Mouse (Mus musculus): ENCODE measurements at regions not wholly inside any gene's neighbourhood (a gene's known extent, or its start where the extent isn't known, plus 50 kb on each side); places are given as distances from the start of the nearest gene placed in this dataset.
"Not testable (repeated sequence)": the region's sequence is repeated elsewhere in the genome, so short reads cannot be mapped to it uniquely, and the experiment has no call there.

DNA sequence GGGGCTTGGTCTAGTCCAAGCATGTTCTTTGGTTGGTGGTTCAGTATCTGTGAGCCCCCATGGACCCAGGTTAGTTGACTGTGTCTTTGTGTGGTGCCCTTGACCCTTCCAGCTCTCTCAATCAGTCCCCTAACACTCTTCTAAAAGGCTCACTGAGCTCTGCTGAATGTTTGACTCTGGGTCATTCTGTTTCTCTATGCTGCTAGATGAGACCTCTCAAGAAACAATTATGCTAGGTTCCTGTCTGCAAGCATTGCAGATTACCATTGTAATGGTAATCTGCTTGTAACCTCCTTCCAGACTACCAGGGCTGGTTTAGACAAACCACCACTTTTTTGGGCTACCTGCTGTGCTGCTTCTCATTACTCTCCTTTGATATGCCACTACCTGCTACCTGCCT is 2863.9 kb downstream of the Gm37988 start:
- Histone ChIP-seq H3K9ac (ENCODE audit: low read depth, low read length) (no peak overlapping the region), H3K27me3 (replicated peaks; ENCODE audit: control insufficient read depth, insufficient read depth, low read length) (no peaks in the 10 kb centered on the region), H3K27ac (ENCODE audit: low read depth, low read length) (no peak overlapping the region), H3K4me1 (replicated peaks; ENCODE audit: control insufficient read depth, insufficient read depth, low read length) (no peaks in the 10 kb centered on the region), H3K4me3 (ENCODE audit: low read depth, low read length) (no peak overlapping the region), H3K4me2 (no peak overlapping the region), H3K36me3 (ENCODE audit: control insufficient read depth, insufficient read depth, low read length) (no peaks in the 10 kb centered on the region), H3K9me3 (ENCODE audit: control insufficient read depth, low read length) (no peaks in the 10 kb centered on the region)
- DNase-seq (ENCODE audit: low spot score) (no peak), ATAC-seq (replicated peaks; ENCODE audit: low FRiP score) (no peak)

GRCm38 (mm10) chr1:7709206-7709605 is 2901.5 kb downstream of the Gm37988 start:
- WGBS = 78% methylated on average over 6 of the region's 6 CpGs
- not testable (repeated sequence) for H3K4me1 ChIP-seq (replicated peaks; ENCODE audit: control insufficient read depth, insufficient read depth, low read length); H3K36me3 ChIP-seq (ENCODE audit: control insufficient read depth, insufficient read depth, low read length); H3K9ac ChIP-seq (ENCODE audit: low read depth, low read length); H3K9me3 ChIP-seq (ENCODE audit: control insufficient read depth, low read length); ATAC-seq (replicated peaks; ENCODE audit: low FRiP score); H3K27me3 ChIP-seq (replicated peaks; ENCODE audit: control insufficient read depth, insufficient read depth, low read length); H3K4me2 ChIP-seq; H3K27ac ChIP-seq (ENCODE audit: low read depth, low read length); DNase-seq (ENCODE audit: low spot score); H3K4me3 ChIP-seq (ENCODE audit: low read depth, low read length)

- no peaks in the 10 kb centered on the region for H3K4me1 ChIP-seq (replicated peaks; ENCODE audit: control insufficient read depth, insufficient read depth, low read length)
- H3K36me3 ChIP-seq (ENCODE audit: control insufficient read depth, insufficient read depth, low read length) = no peaks in the 10 kb centered on the region
- H3K9ac ChIP-seq (ENCODE audit: low read depth, low read length) = no peak overlapping the region
- H3K9me3 ChIP-seq (ENCODE audit: control insufficient read depth, low read length) = no peaks in the 10 kb centered on the region
- ATAC-seq (replicated peaks; ENCODE audit: low FRiP score) (no peak), DNase-seq (ENCODE audit: low spot score) (no peak)
- 67% methylated on average over 1 of the region's 1 CpGs for WGBS
- no peak overlapping the region for H3K4me2 ChIP-seq
- H3K27ac ChIP-seq (ENCODE audit: low read depth, low read length) = no peak overlapping the region
- no peak overlapping the region for H3K4me3 ChIP-seq (ENCODE audit: low read depth, low read length)
- H3K27me3 ChIP-seq (replicated peaks; ENCODE audit: control insufficient read depth, insufficient read depth, low read length) = no peaks in the 10 kb centered on the region
Observed at GRCm38 (mm10) chr1:7732725-7733124, 2925.0 kb downstream of the Gm37988 start.

DNA sequence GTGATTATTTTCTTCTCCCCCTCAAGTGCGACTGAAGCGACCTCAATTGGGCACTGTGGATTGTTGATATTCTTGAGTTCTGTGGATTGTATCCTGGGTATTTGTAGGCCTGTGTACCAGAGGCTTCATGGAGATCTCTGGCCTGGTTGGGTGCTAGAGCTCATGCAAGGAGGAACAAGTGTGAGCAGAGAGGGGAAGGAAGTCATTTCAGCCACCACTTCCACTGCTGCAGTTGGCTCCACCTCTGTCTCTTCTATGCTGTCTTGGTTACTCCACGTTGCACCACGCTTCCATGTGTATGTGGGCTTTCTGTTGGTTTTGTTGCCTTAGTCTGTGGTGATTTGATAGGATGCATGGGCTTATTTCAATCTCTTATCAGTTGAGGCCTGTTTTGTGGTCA is 2929.6 kb downstream of the Gm37988 start:
- 66% methylated on average over 4 of the region's 4 CpGs for whole genome bisulfite sequencing

DNA sequence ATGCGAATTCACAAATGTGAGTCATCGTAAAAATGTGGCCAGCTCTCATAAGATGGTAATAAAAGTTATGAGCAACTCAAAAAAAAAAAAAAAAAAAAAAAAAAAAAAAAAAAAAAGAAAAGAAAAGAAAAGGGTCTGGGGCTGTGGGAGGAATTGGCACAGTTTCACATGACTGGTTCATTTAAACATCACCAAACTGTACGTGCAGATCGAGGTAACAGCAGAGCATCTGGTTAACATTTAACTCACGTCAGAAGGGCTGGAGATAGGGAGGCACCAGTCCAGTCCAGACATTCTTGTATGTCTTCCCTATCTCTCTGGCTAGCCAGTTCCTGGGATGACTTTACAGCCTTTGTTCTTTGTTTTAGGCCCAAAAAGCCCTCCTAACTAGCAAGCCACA is 2938.2 kb downstream of the Gm37988 start:
- Histone ChIP-seq H3K4me2 (no peak overlapping the region), H3K27ac (ENCODE audit: low read depth, low read length) (no peak overlapping the region)
- no peak for ATAC-seq (replicated peaks; ENCODE audit: low FRiP score)

More for the DNA sequence above, 2929.6 kb downstream of the Gm37988 start:
- no peak overlapping the region for H3K27ac ChIP-seq (ENCODE audit: low read depth, low read length)
- no peak for DNase-seq (ENCODE audit: low spot score)
- H3K4me3 ChIP-seq (ENCODE audit: low read depth, low read length) = no peak overlapping the region
- H3K36me3 ChIP-seq (ENCODE audit: control insufficient read depth, insufficient read depth, low read length) = no peaks in the 10 kb centered on the region
- no peak for ATAC-seq (replicated peaks; ENCODE audit: low FRiP score)
- H3K9me3 ChIP-seq (ENCODE audit: control insufficient read depth, low read length) = no peaks in the 10 kb centered on the region
- no peaks in the 10 kb centered on the region for H3K4me1 ChIP-seq (replicated peaks; ENCODE audit: control insufficient read depth, insufficient read depth, low read length)
- H3K9ac ChIP-seq (ENCODE audit: low read depth, low read length) = no peak overlapping the region
- no peak overlapping the region for H3K4me2 ChIP-seq
- no peaks in the 10 kb centered on the region for H3K27me3 ChIP-seq (replicated peaks; ENCODE audit: control insufficient read depth, insufficient read depth, low read length)

DNA sequence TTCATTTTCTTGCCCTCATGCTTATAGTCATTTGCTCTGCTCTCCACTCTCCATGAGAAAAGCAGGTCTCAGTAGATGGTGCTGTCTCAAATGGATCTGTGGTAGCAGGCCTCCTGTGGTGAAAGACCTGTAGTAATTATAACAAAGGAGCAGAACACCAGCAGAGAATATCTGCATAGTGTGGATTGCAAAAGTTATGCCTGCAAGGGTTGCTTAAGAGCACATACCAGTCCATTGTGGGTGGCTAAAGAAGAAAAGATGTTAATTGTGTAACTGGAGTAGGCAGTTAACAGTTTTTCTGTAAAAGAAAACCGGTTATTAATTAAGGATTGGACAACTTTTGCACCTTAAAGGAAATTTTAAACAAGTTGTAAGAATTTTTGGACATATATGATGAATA is 2969.0 kb downstream of the Gm37988 start:
- DNase-seq (ENCODE audit: low spot score) (no peak), ATAC-seq (replicated peaks; ENCODE audit: low FRiP score) (no peak)
- no peaks in the 10 kb centered on the region for H3K4me1 ChIP-seq (replicated peaks; ENCODE audit: control insufficient read depth, insufficient read depth, low read length)
- no peak overlapping the region for H3K9ac ChIP-seq (ENCODE audit: low read depth, low read length)
- no peaks in the 10 kb centered on the region for H3K36me3 ChIP-seq (ENCODE audit: control insufficient read depth, insufficient read depth, low read length)
- no peak overlapping the region for H3K4me3 ChIP-seq (ENCODE audit: low read depth, low read length)
- WGBS = 3% methylated on average over 1 of the region's 1 CpGs
- H3K9me3 ChIP-seq (ENCODE audit: control insufficient read depth, low read length) = no peaks in the 10 kb centered on the region
- H3K27ac ChIP-seq (ENCODE audit: low read depth, low read length) = no peak overlapping the region
- no peaks in the 10 kb centered on the region for H3K27me3 ChIP-seq (replicated peaks; ENCODE audit: control insufficient read depth, insufficient read depth, low read length)
- H3K4me2 ChIP-seq = no peak overlapping the region

More for the DNA sequence above, 2938.2 kb downstream of the Gm37988 start:
- no peaks in the 10 kb centered on the region for H3K4me1 ChIP-seq (replicated peaks; ENCODE audit: control insufficient read depth, insufficient read depth, low read length)
- DNase-seq (ENCODE audit: low spot score) = no peak
- WGBS = 76% methylated on average over 5 of the region's 5 CpGs
- no peak overlapping the region for H3K9ac ChIP-seq (ENCODE audit: low read depth, low read length)
- no peaks in the 10 kb centered on the region for H3K9me3 ChIP-seq (ENCODE audit: control insufficient read depth, low read length)
- H3K36me3 ChIP-seq (ENCODE audit: control insufficient read depth, insufficient read depth, low read length) = no peaks in the 10 kb centered on the region
- no peak overlapping the region for H3K4me3 ChIP-seq (ENCODE audit: low read depth, low read length)
- no peaks in the 10 kb centered on the region for H3K27me3 ChIP-seq (replicated peaks; ENCODE audit: control insufficient read depth, insufficient read depth, low read length)

DNA sequence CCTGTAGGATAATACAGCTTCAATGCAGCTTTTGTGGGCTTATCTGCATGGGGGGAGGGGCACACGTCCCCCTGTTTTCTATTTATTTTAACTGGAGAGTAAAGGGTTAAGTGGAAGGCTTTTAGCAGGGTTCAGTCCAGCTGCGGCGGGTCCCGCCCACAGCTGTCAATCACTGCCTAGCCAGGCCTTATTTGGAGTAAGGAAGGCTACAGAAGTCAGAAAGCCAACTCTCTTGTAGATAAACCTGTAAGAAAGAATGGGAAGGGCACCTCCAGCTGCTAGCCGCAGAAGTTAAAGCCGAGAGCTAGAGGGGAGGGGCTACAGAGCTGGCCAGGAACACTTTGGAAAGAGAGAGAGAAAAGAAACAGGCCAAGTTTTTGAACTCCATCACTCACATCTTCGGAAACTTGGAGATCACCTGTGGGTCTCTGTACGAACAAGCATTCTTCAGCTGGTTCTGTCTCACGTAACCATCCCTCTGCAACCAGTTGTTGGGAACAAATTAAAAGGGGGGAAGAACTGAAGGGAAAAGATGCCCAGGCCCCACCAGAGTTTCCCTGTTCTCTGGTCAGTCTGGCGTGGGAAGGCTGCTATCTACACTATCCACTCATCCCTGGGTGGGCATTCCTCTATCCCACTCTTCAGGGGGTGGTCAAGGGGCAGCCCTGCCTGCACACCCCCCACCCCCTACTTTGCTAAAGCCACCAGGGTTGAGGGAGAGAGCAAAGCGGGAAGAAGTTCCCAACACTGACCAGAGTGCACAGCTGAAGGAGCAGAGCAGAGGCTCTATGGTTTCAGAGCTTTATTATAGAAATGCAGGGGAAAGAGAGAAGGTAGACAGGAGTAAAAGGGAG is 2969.7 kb downstream of the Gm37988 start:
- ATAC-seq (replicated peaks; ENCODE audit: low FRiP score) (peak; percentile 76), DNase-seq (ENCODE audit: low spot score) (peak; percentile 45)
- Histone ChIP-seq H3K4me3 (ENCODE audit: low read depth, low read length) (no peak overlapping the region), H3K9me3 (ENCODE audit: control insufficient read depth, low read length) (no peaks in the 10 kb centered on the region), H3K9ac (ENCODE audit: low read depth, low read length) (no peak overlapping the region), H3K27ac (ENCODE audit: low read depth, low read length) (no peak overlapping the region), H3K4me1 (replicated peaks; ENCODE audit: control insufficient read depth, insufficient read depth, low read length) (no peaks in the 10 kb centered on the region), H3K4me2 (no peak overlapping the region), H3K27me3 (replicated peaks; ENCODE audit: control insufficient read depth, insufficient read depth, low read length) (no peaks in the 10 kb centered on the region), H3K36me3 (ENCODE audit: control insufficient read depth, insufficient read depth, low read length) (no peaks in the 10 kb centered on the region)
- 12% methylated on average over 11 of the region's 11 CpGs for WGBS

- not testable (repeated sequence) for DNase-seq (ENCODE audit: low spot score); H3K4me2 ChIP-seq; H3K9me3 ChIP-seq (ENCODE audit: control insufficient read depth, low read length); H3K36me3 ChIP-seq (ENCODE audit: control insufficient read depth, insufficient read depth, low read length); ATAC-seq (replicated peaks; ENCODE audit: low FRiP score); H3K9ac ChIP-seq (ENCODE audit: low read depth, low read length); H3K4me1 ChIP-seq (replicated peaks; ENCODE audit: control insufficient read depth, insufficient read depth, low read length); H3K27me3 ChIP-seq (replicated peaks; ENCODE audit: control insufficient read depth, insufficient read depth, low read length); H3K4me3 ChIP-seq (ENCODE audit: low read depth, low read length); H3K27ac ChIP-seq (ENCODE audit: low read depth, low read length)
- 31% methylated on average over 5 of the region's 5 CpGs for WGBS
Observed at GRCm38 (mm10) chr1:7778045-7778565, 2970.4 kb downstream of the Gm37988 start.

DNA sequence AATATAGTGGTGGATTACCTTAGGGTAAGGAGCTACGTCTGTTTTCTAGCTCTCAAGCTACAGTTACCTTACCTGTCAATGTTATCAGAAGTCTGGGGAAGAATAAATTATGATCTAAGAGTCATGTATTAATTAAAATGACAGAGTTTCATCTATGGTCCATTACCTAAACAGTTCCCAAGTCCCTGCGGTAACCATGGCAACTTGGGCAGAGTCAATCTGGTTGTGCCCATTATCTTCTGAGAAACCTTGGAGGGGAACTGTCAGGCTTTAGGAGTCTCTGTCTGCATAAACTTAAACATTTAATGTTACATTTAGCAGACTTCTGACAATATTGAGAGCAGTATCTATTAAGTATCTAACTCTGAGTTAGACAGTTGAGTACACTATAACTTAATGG is 2971.0 kb downstream of the Gm37988 start:
- WGBS = 73% methylated on average over 2 of the region's 2 CpGs
- no peak overlapping the region for H3K4me2 ChIP-seq
- DNase-seq (ENCODE audit: low spot score) (no peak), ATAC-seq (replicated peaks; ENCODE audit: low FRiP score) (no peak)
- H3K36me3 ChIP-seq (ENCODE audit: control insufficient read depth, insufficient read depth, low read length) = no peaks in the 10 kb centered on the region
- H3K9me3 ChIP-seq (ENCODE audit: control insufficient read depth, low read length) = no peaks in the 10 kb centered on the region
- no peaks in the 10 kb centered on the region for H3K4me1 ChIP-seq (replicated peaks; ENCODE audit: control insufficient read depth, insufficient read depth, low read length)
- no peaks in the 10 kb centered on the region for H3K27me3 ChIP-seq (replicated peaks; ENCODE audit: control insufficient read depth, insufficient read depth, low read length)
- no peak overlapping the region for H3K9ac ChIP-seq (ENCODE audit: low read depth, low read length)
- H3K27ac ChIP-seq (ENCODE audit: low read depth, low read length) = no peak overlapping the region
- H3K4me3 ChIP-seq (ENCODE audit: low read depth, low read length) = no peak overlapping the region

Data from liver, embryonic 11.5 days (tissue).